Mouse (Mus musculus): Measurements from ENCODE around the gene Fancd2. TPM values are rescaled to one million over a fixed set of nuclear protein-coding genes. Genes with fewer than 3 reads are reported as not detected.

Gene Fancd2
- polyA plus RNA-seq, 1 experiment from 2014 or later, result 7.8 TPM

DNA sequence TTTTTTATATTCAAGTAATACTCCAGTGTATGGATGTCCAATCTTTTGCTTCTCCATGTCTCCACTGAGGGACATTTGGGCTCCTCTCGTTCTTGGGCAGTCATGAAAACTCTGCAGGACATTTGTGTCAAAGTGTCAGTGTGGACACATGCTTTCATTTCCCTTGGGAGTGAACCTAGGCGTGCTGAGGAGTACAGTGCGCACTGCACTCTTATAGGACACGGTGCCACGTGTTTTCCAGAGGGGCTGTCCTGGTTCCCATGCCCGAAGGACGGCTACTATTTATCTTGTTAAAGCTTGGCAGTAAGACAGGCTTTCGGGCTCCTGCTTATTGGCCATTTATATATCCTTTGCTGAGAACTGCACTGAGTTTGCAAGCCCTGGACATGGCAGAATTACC lies 111.1 kb downstream of the Fancd2 start:
- Histone ChIP-seq H3K36me3 (no peaks in the 10 kb centered on the region), H3K9me3 (replicated peaks) (no peaks in the 10 kb centered on the region), H3K4me1 (replicated peaks) (peaks cover 5% of the 10 kb centered on the region; the same call in 1 of the 2 replicates), H3K4me3 (no peak overlapping the region), H3K9ac (no peak overlapping the region), H3K27ac (no peak overlapping the region), H3K27me3 (no peaks in the 10 kb centered on the region), H3K4me2 (no peak overlapping the region)
- no peak for ATAC-seq (replicated peaks; ENCODE audit: insufficient number of reproducible peaks, insufficient read depth, low FRiP score, low read depth)
- 75% methylated on average over 8 of the region's 8 CpGs for WGBS

- no peaks in the 10 kb centered on the region for H3K9me3 ChIP-seq (replicated peaks)
- 60% methylated on average over 4 of the region's 4 CpGs for WGBS
- no peak overlapping the region for H3K4me2 ChIP-seq
- H3K4me3 ChIP-seq, result no peak overlapping the region
- no peak overlapping the region for H3K27ac ChIP-seq
- peaks cover 4% of the 10 kb centered on the region; the same call in 1 of the 2 replicates for H3K4me1 ChIP-seq (replicated peaks)
- H3K36me3 ChIP-seq, result no peaks in the 10 kb centered on the region
- no peak for ATAC-seq (replicated peaks; ENCODE audit: insufficient number of reproducible peaks, insufficient read depth, low FRiP score, low read depth)
- H3K9ac ChIP-seq, result no peak overlapping the region
- H3K27me3 ChIP-seq, result no peaks in the 10 kb centered on the region
These were observed 111.5 kb downstream of the Fancd2 start for GRCm38 (mm10) chr6:113643021-113643420.

GRCm38 (mm10) chr6:113643967-113644366 lies 112.5 kb downstream of the Fancd2 start:
- Histone ChIP-seq H3K4me1 (replicated peaks) (no peaks in the 10 kb centered on the region), H3K9me3 (replicated peaks) (no peaks in the 10 kb centered on the region), H3K9ac (no peak overlapping the region), H3K4me2 (no peak overlapping the region), H3K27ac (peak overlapping the region; percentile 51), H3K4me3 (no peak overlapping the region), H3K27me3 (no peaks in the 10 kb centered on the region), H3K36me3 (no peaks in the 10 kb centered on the region)
- ATAC-seq (replicated peaks; ENCODE audit: insufficient number of reproducible peaks, insufficient read depth, low FRiP score, low read depth), result no peak
- WGBS, result 89% methylated on average over 2 of the region's 2 CpGs

GRCm38 (mm10) chr6:113644808-113645207 lies 113.3 kb downstream of the Fancd2 start:
- ATAC-seq (replicated peaks; ENCODE audit: insufficient number of reproducible peaks, insufficient read depth, low FRiP score, low read depth), result no peak; the same call in 1 of the 2 replicates
- no peak overlapping the region for H3K9ac ChIP-seq
- no peaks in the 10 kb centered on the region for H3K4me1 ChIP-seq (replicated peaks)
- peak overlapping the region; percentile 51 for H3K27ac ChIP-seq
- H3K9me3 ChIP-seq (replicated peaks), result no peaks in the 10 kb centered on the region
- no peaks in the 10 kb centered on the region for H3K36me3 ChIP-seq
- H3K4me3 ChIP-seq, result no peak overlapping the region
- H3K4me2 ChIP-seq, result no peak overlapping the region
- no peaks in the 10 kb centered on the region for H3K27me3 ChIP-seq
- 63% methylated on average over 8 of the region's 8 CpGs for WGBS

Small RNA genes lying within 50 kb of the gene (microRNA-seq; reads per million reads assigned to microRNA genes)
- gene Gm23365, result not detected

Other genes starting within 250 kb of the Fancd2 start
- 0.25 TPM in 1 of 2 replicates, not detected in the other for gene Cpne9, start 249.4 kb upstream of the Fancd2 start, polyA plus RNA-seq (2015; fragmentation: Nextera tagmentation; extraction: Ambion mirVana)
- gene Brpf1, start 224.5 kb upstream of the Fancd2 start, polyA plus RNA-seq (2015; fragmentation: Nextera tagmentation; extraction: Ambion mirVana), result 9.0 and 12.0 TPM in 2 replicates
- 6.1 and 9.6 TPM in 2 replicates for gene Ogg1, start 204.7 kb upstream of the Fancd2 start, polyA plus RNA-seq (2015; fragmentation: Nextera tagmentation; extraction: Ambion mirVana)
- 110 and 122 TPM in 2 replicates for gene Camk1, start 187.7 kb upstream of the Fancd2 start, polyA plus RNA-seq (2015; fragmentation: Nextera tagmentation; extraction: Ambion mirVana)
- gene Tada3, start 153.8 kb upstream of the Fancd2 start, polyA plus RNA-seq (2015; fragmentation: Nextera tagmentation; extraction: Ambion mirVana), result 36.1 and 43.9 TPM in 2 replicates
- gene Arpc4, start 153.6 kb upstream of the Fancd2 start, polyA plus RNA-seq (2015; fragmentation: Nextera tagmentation; extraction: Ambion mirVana), result 232 and 253 TPM in 2 replicates
- gene Ttll3, start 142.4 kb upstream of the Fancd2 start, polyA plus RNA-seq (2015; fragmentation: Nextera tagmentation; extraction: Ambion mirVana), result 1.4 and 2.0 TPM in 2 replicates
- gene Rpusd3, start 112.3 kb upstream of the Fancd2 start, polyA plus RNA-seq (2015; fragmentation: Nextera tagmentation; extraction: Ambion mirVana), result 9.5 and 16.1 TPM in 2 replicates
- gene Cidec, start 95.9 kb upstream of the Fancd2 start, polyA plus RNA-seq (2015; fragmentation: Nextera tagmentation; extraction: Ambion mirVana), result not detected in 2 replicates
- gene Jagn1, start 89.1 kb upstream of the Fancd2 start, polyA plus RNA-seq (2015; fragmentation: Nextera tagmentation; extraction: Ambion mirVana), result 57.4 and 64.0 TPM in 2 replicates
- 1.4 and 3.5 TPM in 2 replicates for gene Il17re, start 73.2 kb upstream of the Fancd2 start, polyA plus RNA-seq (2015; fragmentation: Nextera tagmentation; extraction: Ambion mirVana)
- 11.5 and 15.6 TPM in 2 replicates for gene Il17rc, start 60.3 kb upstream of the Fancd2 start, polyA plus RNA-seq (2015; fragmentation: Nextera tagmentation; extraction: Ambion mirVana)
- 38.3 and 44.3 TPM in 2 replicates for gene Creld1, start 48.4 kb upstream of the Fancd2 start, polyA plus RNA-seq (2015; fragmentation: Nextera tagmentation; extraction: Ambion mirVana)
- 0.18 and 0.33 TPM in 2 replicates for gene Prrt3, start 29.8 kb upstream of the Fancd2 start, polyA plus RNA-seq (2015; fragmentation: Nextera tagmentation; extraction: Ambion mirVana)
- gene Emc3, start within 50 bp of the Fancd2 start, polyA plus RNA-seq (2015; fragmentation: Nextera tagmentation; extraction: Ambion mirVana), result 84.7 and 90.0 TPM in 2 replicates
- 0.15 TPM in 1 of 2 replicates, not detected in the other for gene Fancd2os, start 69.0 kb downstream of the Fancd2 start, polyA plus RNA-seq (2015; fragmentation: Nextera tagmentation; extraction: Ambion mirVana)
- gene Brk1, start 73.1 kb downstream of the Fancd2 start, polyA plus RNA-seq (2015; fragmentation: Nextera tagmentation; extraction: Ambion mirVana), result 159 and 162 TPM in 2 replicates
- 25.6 and 31.0 TPM in 2 replicates for gene Vhl, start 92.3 kb downstream of the Fancd2 start, polyA plus RNA-seq (2015; fragmentation: Nextera tagmentation; extraction: Ambion mirVana)
- 4.7 and 5.6 TPM in 2 replicates for gene Irak2, start 106.8 kb downstream of the Fancd2 start, polyA plus RNA-seq (2015; fragmentation: Nextera tagmentation; extraction: Ambion mirVana)
- 0.77 and 0.85 TPM in 2 replicates for gene Tatdn2, start 165.4 kb downstream of the Fancd2 start, polyA plus RNA-seq (2015; fragmentation: Nextera tagmentation; extraction: Ambion mirVana)
- gene Ghrl, start 188.2 kb downstream of the Fancd2 start, polyA plus RNA-seq (2015; fragmentation: Nextera tagmentation; extraction: Ambion mirVana), result 0.30 TPM in 1 of 2 replicates, not detected in the other
- 160 and 194 TPM in 2 replicates for gene Sec13, start 209.1 kb downstream of the Fancd2 start, polyA plus RNA-seq (2015; fragmentation: Nextera tagmentation; extraction: Ambion mirVana)